Mouse (Mus musculus) spleen, adult 12 weeks (tissue): ENCODE data around the gene Olfr319.
"Not testable (repeated sequence)": the region's sequence is repeated elsewhere in the genome, so short reads cannot be mapped to it uniquely, and the experiment has no call there.

Source experiments
- DNase-seq: peaks from one replicate; pipeline ENCODE4 v3.0.0; 2022; ENCODE audit warnings: low spot score

Olfr319 gene

GRCm38 (mm10) chr11:58698862-58699261, at the start of gene Olfr319:
Olfr319 (plus strand) TSS chr11:58699162.
- DNase-seq: no peak

- DNase-seq: no peak
Measured at GRCm38 (mm10) chr11:58655151-58655550, 43.8 kb upstream of the Olfr319 start.

GRCm38 (mm10) chr11:58658596-58658995, 40.4 kb upstream of the Olfr319 start, which contains the start of gene Olfr322:
Olfr322 (plus strand) TSS chr11:58658782.
- no peak for DNase-seq

- DNase-seq: no peak
Measured at GRCm38 (mm10) chr11:58669252-58669651, 29.7 kb upstream of the Olfr319 start.

GRCm38 (mm10) chr11:58671825-58672224, 27.1 kb upstream of the Olfr319 start:
- no peak for DNase-seq

GRCm38 (mm10) chr11:58680799-58681198, 18.2 kb upstream of the Olfr319 start, which contains the start of gene Olfr320:
Olfr320 (plus strand) TSS chr11:58681099.
- no peak for DNase-seq

- no peak for DNase-seq
Measured at GRCm38 (mm10) chr11:58709086-58709485, 10.1 kb downstream of the Olfr319 start.

GRCm38 (mm10) chr11:58717723-58718122, 18.8 kb downstream of the Olfr319 start:
- DNase-seq: not testable (repeated sequence)

- DNase-seq: no peak
Measured at GRCm38 (mm10) chr11:58719701-58720100, 20.7 kb downstream of the Olfr319 start.

- DNase-seq: no peak
Measured at GRCm38 (mm10) chr11:58723914-58724313, 25.0 kb downstream of the Olfr319 start, which contains the start of gene Olfr318. Olfr318 (minus strand) TSS chr11:58724014.

GRCm38 (mm10) chr11:58727896-58728650, 29.1 kb downstream of the Olfr319 start:
- not testable (repeated sequence) for DNase-seq

- no peak for DNase-seq
Measured at GRCm38 (mm10) chr11:58733372-58733771, 34.4 kb downstream of the Olfr319 start.

- DNase-seq: no peak
Measured at GRCm38 (mm10) chr11:58738792-58739262, 39.9 kb downstream of the Olfr319 start, which contains the start of gene Olfr317. Olfr317 (minus strand) TSS chr11:58739212.

GRCm38 (mm10) chr11:58751096-58751495, 52.1 kb downstream of the Olfr319 start:
- DNase-seq: not testable (repeated sequence)

- no peak for DNase-seq
Measured at GRCm38 (mm10) chr11:58752434-58752833, 53.5 kb downstream of the Olfr319 start, which contains the start of gene Olfr316. Olfr316 (plus strand) TSS chr11:58752734.
